Mouse (Mus musculus) liver, embryonic 16.5 days (tissue): ENCODE measurements around the gene Nepro. TPM values are rescaled to one million over a fixed set of nuclear protein-coding genes. Genes with fewer than 3 reads are reported as not detected.

ENCODE experiments used
- ATAC-seq: fragments of 200-750 bp; cut with Nextera tagmentation; 2 replicates; pipeline ENCODE4 v1.8.0; 2017; ENCODE audit warnings: low read depth, mild to moderate bottlenecking, moderate number of reproducible peaks, moderate library complexity
- H3K27ac ChIP-seq: fragments of 300-500 bp; sonication (generic); 2 replicates; pipeline ENCODE4 v1.5.1; 2014; ENCODE audit warnings: mild to moderate bottlenecking, low read length
- H3K27me3 ChIP-seq: fragments of 300-500 bp; sonication (generic); 2 replicates; pipeline ENCODE4 v1.6.1; 2014; ENCODE audit warnings: low read depth, low read length, mixed read lengths; ENCODE audit not compliant: control insufficient read depth, insufficient read depth
- H3K36me3 ChIP-seq: fragments of 300-500 bp; sonication (generic); 2 replicates; pipeline ENCODE4 v1.6.1; 2014; ENCODE audit warnings: mild to moderate bottlenecking; ENCODE audit not compliant: control insufficient read depth, insufficient read depth
- H3K4me1 ChIP-seq: fragments of 300-500 bp; sonication (generic); 2 replicates; pipeline ENCODE4 v1.6.1; 2014; ENCODE audit warnings: low read depth, low read length, mixed read lengths; ENCODE audit not compliant: control insufficient read depth
- H3K4me2 ChIP-seq: fragments of 300-500 bp; sonication (generic); 2 replicates; pipeline ENCODE4 v1.6.1; 2014; ENCODE audit warnings: low read depth, low read length, mixed read lengths
- H3K4me3 ChIP-seq: fragments of 300-500 bp; sonication (generic); 2 replicates; pipeline ENCODE4 v1.5.1; 2014; ENCODE audit warnings: low read depth, mild to moderate bottlenecking, low read length
- H3K9ac ChIP-seq: fragments of 300-500 bp; sonication (generic); 2 replicates; pipeline ENCODE4 v1.6.1; 2014; ENCODE audit warnings: low read depth, low read length
- H3K9me3 ChIP-seq: fragments of 300-500 bp; sonication (generic); replicated peaks from 2 replicates; pipeline ENCODE4 v1.6.1; 2016; ENCODE audit warnings: low read length; ENCODE audit not compliant: control insufficient read depth
- WGBS: fragments of 180-500 bp; shearing (Covaris S2); extraction: QIAGEN DNeasy Blood & Tissue Kit; methylation state at CpG from one replicate; pipeline ENCODE4 v1.1.7; 2014; ENCODE audit not compliant: insufficient replicate concordance; 5-methylcytosine and 5-hydroxymethylcytosine counted together
- polyA plus RNA-seq: library from polyadenylated mRNA; unstranded; fragments of >200 nt; fragmentation: Nextera tagmentation; extraction: Ambion mirVana; gene quantifications from 2 replicates; pipeline ENCODE4 v1.2.1, GENCODE M21; 2015

Gene Nepro
- polyA plus RNA-seq, 1 experiment from 2014 or later: 2.5 TPM

DNA sequence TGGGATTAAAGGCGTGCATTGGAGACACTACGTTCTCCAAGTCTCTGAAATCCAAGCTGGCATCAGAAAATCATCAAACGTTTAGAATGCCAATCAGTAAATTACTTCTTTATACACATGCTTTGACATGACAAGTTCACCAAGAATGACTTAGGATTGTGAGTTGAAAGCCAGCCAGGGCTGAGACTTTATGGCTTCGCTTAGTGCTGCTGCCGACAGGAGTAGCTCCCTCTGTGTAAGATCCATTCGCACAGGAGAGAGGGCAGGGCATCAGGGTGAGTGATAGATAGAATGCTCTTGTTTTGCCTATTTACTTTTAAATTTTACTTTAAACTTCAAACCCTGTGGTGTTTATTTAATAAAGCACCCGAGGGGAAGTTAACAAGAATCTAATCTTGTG is 43.4 kb downstream of the Nepro start:
- Histone ChIP-seq H3K9me3 (no peaks in the 10 kb centered on the region), H3K36me3 (no peaks in the 10 kb centered on the region), H3K4me3 (no peak overlapping the region), H3K9ac (no peak overlapping the region), H3K27ac (no peak overlapping the region), H3K4me1 (no peaks in the 10 kb centered on the region), H3K27me3 (no peaks in the 10 kb centered on the region), H3K4me2 (no peak overlapping the region)
- no peak for ATAC-seq
- WGBS: 54% methylated on average over 7 of the region's 7 CpGs

DNA sequence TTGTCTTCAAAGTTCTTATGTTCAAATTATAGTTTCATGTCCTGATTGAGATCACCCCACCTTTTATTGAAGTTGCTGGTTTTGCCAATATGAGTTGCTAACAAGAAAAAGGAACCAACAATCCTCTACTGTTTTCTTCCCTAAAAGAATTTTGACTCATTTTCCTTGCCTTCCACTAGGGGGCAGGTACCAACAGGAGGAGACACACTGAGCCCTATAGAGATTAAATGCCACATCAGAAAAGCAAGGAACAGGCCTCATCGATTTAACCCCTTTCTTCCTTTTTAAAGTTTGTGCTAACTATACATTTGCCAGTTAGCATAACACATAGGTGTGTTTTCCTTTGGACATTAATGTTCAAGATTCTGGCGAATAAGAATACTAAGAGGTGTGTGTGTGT is 43.9 kb downstream of the Nepro start:
- Histone ChIP-seq H3K27me3 (no peaks in the 10 kb centered on the region), H3K36me3 (no peaks in the 10 kb centered on the region), H3K4me2 (no peak overlapping the region), H3K27ac (no peak overlapping the region), H3K9me3 (no peaks in the 10 kb centered on the region), H3K4me3 (no peak overlapping the region), H3K9ac (no peak overlapping the region), H3K4me1 (no peaks in the 10 kb centered on the region)
- WGBS: 27% methylated on average over 2 of the region's 2 CpGs
- ATAC-seq: no peak

DNA sequence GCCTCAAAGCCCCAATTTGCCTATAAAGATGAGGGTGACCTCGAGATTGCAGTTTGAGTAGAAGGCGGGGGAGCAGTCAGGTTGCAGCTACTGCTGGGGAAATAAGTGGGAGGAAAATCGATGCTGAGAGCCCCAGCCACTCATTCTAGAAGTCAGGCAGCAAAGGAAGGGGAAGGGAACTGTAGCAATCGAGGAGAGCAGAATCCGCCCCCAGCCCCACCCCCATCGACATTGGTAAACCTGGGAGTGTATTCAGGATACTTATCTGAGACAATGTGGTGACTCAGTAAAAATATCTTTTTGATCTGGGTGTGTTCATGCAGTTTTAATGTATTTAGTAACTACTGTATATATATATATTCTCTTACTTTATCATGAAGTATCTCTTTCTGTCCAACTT is 48.5 kb downstream of the Nepro start:
- WGBS: 26% methylated on average over 6 of the region's 6 CpGs
- Histone ChIP-seq H3K36me3 (no peaks in the 10 kb centered on the region), H3K9ac (no peak overlapping the region), H3K4me3 (no peak overlapping the region), H3K4me2 (no peak overlapping the region), H3K9me3 (no peaks in the 10 kb centered on the region), H3K27me3 (no peaks in the 10 kb centered on the region), H3K27ac (no peak overlapping the region), H3K4me1 (no peaks in the 10 kb centered on the region)
- ATAC-seq: no peak

DNA sequence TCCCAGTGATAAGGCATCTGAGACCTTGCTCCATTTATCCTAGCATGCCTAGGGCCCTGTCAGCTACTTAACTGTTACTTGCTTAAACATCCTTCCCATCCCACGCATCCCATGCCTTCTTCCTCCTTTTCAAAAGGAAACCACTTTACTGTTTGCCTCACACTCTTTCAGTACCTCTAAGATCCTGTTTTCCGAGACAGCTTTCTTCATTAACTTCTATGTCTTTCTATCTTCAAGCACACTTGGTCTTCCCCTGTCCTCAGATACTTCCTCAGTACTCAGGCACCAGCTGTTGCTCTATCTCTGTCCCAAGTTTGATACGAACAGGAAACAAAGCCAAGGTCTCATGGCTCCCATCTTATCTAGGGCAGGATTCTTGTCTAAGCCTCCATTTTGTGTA is 49.6 kb downstream of the Nepro start:
- Histone ChIP-seq H3K4me2 (no peak overlapping the region), H3K9me3 (no peaks in the 10 kb centered on the region), H3K4me1 (no peaks in the 10 kb centered on the region), H3K27ac (no peak overlapping the region), H3K9ac (no peak overlapping the region), H3K27me3 (no peaks in the 10 kb centered on the region), H3K4me3 (no peak overlapping the region), H3K36me3 (no peaks in the 10 kb centered on the region)
- 25% methylated on average over 3 of the region's 3 CpGs for WGBS
- no peak for ATAC-seq

DNA sequence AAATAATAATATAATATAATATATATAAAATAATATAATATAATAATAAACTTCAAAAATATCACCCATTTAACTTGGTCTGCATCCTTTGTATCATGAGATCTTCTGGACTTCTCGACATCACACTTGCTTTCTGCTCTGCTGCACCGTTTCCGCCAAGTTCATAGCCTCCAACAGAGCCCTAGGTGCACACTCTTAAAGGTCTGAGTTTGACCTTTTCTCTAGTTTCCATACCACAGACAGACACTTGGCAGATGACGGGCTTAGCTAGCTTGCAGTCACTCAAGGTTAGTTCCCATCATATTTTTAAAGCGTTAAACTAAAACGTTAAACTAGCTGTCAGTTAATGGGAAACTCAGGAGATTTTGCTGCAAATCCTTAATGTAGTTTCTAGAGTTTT is 50.1 kb downstream of the Nepro start:
- WGBS: 75% methylated on average over 6 of the region's 6 CpGs
- Histone ChIP-seq H3K9ac (no peak overlapping the region), H3K36me3 (no peaks in the 10 kb centered on the region), H3K4me2 (no peak overlapping the region), H3K27ac (no peak overlapping the region), H3K9me3 (no peaks in the 10 kb centered on the region), H3K4me3 (no peak overlapping the region), H3K4me1 (no peaks in the 10 kb centered on the region), H3K27me3 (no peaks in the 10 kb centered on the region)
- no peak for ATAC-seq

DNA sequence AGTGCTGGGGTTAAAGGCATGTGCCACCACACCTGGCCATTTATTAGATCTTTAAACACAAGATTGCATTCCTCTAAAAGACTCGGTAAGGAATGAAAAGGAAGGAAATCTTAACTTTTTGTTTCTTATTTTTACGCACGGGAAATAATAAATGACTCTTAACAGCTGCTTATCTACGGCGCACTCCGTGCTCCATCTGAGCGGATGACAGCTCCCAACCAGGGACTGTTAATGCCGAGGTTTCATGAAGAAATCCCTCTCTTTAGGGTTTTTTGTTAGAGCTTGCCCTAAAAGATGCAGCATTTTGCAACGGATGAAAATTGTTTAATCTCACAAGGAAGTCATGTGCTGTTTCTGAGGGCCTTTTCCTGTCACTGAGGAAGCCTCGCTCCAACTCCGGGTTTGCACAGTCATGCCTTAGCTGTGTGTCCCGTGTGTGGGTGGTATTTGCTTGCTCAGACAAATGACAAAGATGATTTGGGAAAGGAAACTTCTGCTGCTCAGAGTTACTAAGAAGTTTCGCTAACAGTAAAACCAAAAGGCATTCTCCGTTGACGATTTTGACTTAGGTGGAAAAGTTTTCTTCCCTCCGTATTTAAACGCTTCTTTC is 54.5 kb downstream of the Nepro start:
- no peaks in the 10 kb centered on the region for H3K27me3 ChIP-seq
- H3K36me3 ChIP-seq: no peaks in the 10 kb centered on the region
- WGBS: 11% methylated on average over 17 of the region's 17 CpGs
- H3K4me3 ChIP-seq: peak overlapping the region; percentile 9
- ATAC-seq: peak; percentile 82
- no peak overlapping the region for H3K9ac ChIP-seq
- peaks cover 4% of the 10 kb centered on the region for H3K4me1 ChIP-seq
- peak overlapping the region; percentile 2; the same call in 1 of the 2 replicates for H3K27ac ChIP-seq
- peak overlapping the region; percentile 54 for H3K4me2 ChIP-seq
- H3K9me3 ChIP-seq: no peaks in the 10 kb centered on the region

DNA sequence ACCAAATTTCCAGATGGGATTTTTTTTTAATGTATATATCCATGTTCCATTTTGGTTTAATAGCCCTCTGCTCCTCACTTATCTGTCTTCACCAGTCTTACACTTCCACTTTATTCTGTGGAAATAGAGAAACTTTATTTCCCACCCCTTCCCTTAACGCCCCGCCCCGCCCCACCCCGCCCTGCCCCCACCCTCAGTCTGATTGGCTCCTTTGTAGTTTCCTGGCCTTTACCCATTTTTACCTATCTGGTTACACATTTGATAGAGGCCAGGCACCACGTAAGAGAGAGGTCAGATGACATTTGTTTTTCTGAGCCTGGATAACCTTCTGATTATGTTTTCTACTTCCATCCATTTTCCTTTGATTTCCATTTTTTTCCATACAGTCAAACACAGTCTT is 55.4 kb downstream of the Nepro start:
- ATAC-seq: peak; percentile 41; the same call in 1 of the 2 replicates
- peak overlapping the region; percentile 54; the same call in 1 of the 2 replicates for H3K4me2 ChIP-seq
- 41% methylated on average over 5 of the region's 5 CpGs for WGBS

DNA sequence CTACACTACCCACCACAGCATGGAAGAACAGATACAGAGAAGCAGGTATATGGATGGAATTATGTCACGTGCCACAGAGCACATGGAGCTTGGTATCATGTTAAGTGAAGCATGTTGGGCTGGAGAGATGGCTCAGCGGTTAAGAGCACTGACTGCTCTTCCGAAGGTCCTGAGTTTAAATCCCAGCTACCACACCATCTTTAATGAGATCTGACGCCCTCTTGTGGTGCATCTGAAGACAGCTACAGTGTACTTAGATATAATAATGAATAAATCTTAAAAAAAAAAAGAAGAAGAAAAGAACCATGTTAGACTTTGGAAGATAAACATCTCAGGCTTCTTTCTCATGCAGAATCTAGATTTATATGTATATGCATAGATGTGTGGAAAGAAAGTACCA is 56.6 kb downstream of the Nepro start:
- Histone ChIP-seq H3K9ac (no peak overlapping the region), H3K27me3 (no peaks in the 10 kb centered on the region), H3K4me1 (peaks cover 4% of the 10 kb centered on the region), H3K4me3 (no peak overlapping the region), H3K27ac (no peak overlapping the region), H3K4me2 (no peak overlapping the region), H3K36me3 (no peaks in the 10 kb centered on the region), H3K9me3 (no peaks in the 10 kb centered on the region)
- no peak for ATAC-seq
- WGBS: 65% methylated on average over 4 of the region's 4 CpGs

More for the DNA sequence above, 55.4 kb downstream of the Nepro start:
- Histone ChIP-seq H3K27ac (no peak overlapping the region), H3K9ac (no peak overlapping the region), H3K4me1 (peaks cover 4% of the 10 kb centered on the region), H3K9me3 (no peaks in the 10 kb centered on the region), H3K27me3 (no peaks in the 10 kb centered on the region), H3K4me3 (no peak overlapping the region), H3K36me3 (no peaks in the 10 kb centered on the region)
